Mouse (Mus musculus): Measurements from ENCODE around the gene Trim71. TPM values are rescaled to one million over a fixed set of nuclear protein-coding genes. Genes with fewer than 3 reads are reported as not detected.

Gene Trim71
- total and polyA plus RNA-seq, 3 experiments: not detected

DNA sequence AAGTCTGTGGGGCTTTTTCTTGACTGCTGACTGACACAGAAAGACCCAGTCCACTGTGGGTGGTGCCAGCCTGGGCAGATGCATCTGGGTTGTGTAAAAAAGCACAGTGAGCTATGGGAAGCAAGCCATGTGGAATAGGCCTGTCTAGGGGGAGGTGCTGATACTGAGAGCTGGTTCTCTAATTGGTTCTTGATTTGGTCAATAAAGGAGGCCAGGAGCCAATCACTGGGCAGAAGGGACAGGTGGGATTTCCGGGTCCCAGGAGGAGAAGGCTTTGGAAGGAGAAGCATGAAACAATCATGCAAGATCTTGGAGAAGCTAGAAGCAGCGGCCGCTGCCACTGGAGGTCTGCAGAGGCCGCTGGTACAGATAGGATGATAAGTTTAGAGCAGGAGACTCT, 48.4 kb upstream of the Trim71 start:
- Histone ChIP-seq H3K4me3 (ENCODE audit: control insufficient read depth in 1 of 2, insufficient read depth in 1 of 2, low read depth in 2 of 2, low read length in 2 of 2) (no peak overlapping the region), H3K9me3 (replicated peaks; ENCODE audit: insufficient read depth, low read length) (no peaks in the 10 kb centered on the region), H3K36me3 (ENCODE audit: control insufficient read depth in 1 of 2, insufficient read depth in 2 of 2, low read length in 2 of 2) (peaks cover 0 to 5% of the 10 kb centered on the region in 2 experiments; a peak in 2 of 4 replicates), H3K4me1 (ENCODE audit: control insufficient read depth in 1 of 2, insufficient read depth in 2 of 2, low read length in 2 of 2) (no peaks in the 10 kb centered on the region), H3K79me2 (ENCODE audit: control insufficient read depth, insufficient read depth, low read length, poor library complexity) (no peaks in the 10 kb centered on the region), H3K9ac (ENCODE audit: control insufficient read depth, low read depth, low read length, poor library complexity, severe bottlenecking) (no peak overlapping the region), H3K27me3 (ENCODE audit: control insufficient read depth in 1 of 2, insufficient read depth in 2 of 2, low read length in 2 of 2) (no peaks in the 10 kb centered on the region), H3K27ac (ENCODE audit: control insufficient read depth, low read depth, low read length) (no peak overlapping the region)
- no peak for DNase-seq (ENCODE audit: low read depth, low spot score)
- TF ChIP-seq MYC (IDR thresholded peaks at IDR 0.05; ENCODE audit: low read depth, low read length): no peak
- no peak for TF ChIP-seq NRF1 (IDR thresholded peaks at IDR 0.05; ENCODE audit: insufficient read depth, low read depth, low read length, poor library complexity, severe bottlenecking)
- TF ChIP-seq POLR2AphosphoS2 (IDR thresholded peaks at IDR 0.05; ENCODE audit: low read length): no peak
- no peak for TF ChIP-seq POLR2A (IDR thresholded peaks at IDR 0.05; ENCODE audit: control insufficient read depth in 1 of 2, insufficient read depth in 1 of 2, low read depth in 1 of 2, low read length in 2 of 2, poor library complexity in 1 of 2)
- TF ChIP-seq ELF1 (IDR thresholded peaks at IDR 0.05; ENCODE audit: low read depth, low read length): no peak
- no peak for TF ChIP-seq MAX (IDR thresholded peaks at IDR 0.05; ENCODE audit: low read length)
- TF ChIP-seq HCFC1 (IDR thresholded peaks at IDR 0.05; ENCODE audit: low read depth, low read length): no peak
- TF ChIP-seq MYB (IDR thresholded peaks at IDR 0.05; ENCODE audit: low read depth, low read length): no peak
- TF ChIP-seq USF1 (IDR thresholded peaks at IDR 0.05; ENCODE audit: low read depth, low read length): no peak
- TF ChIP-seq ZC3H11A (IDR thresholded peaks at IDR 0.05; ENCODE audit: low read depth, low read length): no peak
- no peak for TF ChIP-seq POLR2AphosphoS5 (IDR thresholded peaks at IDR 0.05; ENCODE audit: borderline replicate concordance, low read depth, low read length)
- no peak for TF ChIP-seq JUND (IDR thresholded peaks at IDR 0.05; ENCODE audit: low read depth, low read length)
- no peak for TF ChIP-seq CHD1 (IDR thresholded peaks at IDR 0.05; ENCODE audit: low read depth, low read length)
- TF ChIP-seq SIN3A (IDR thresholded peaks at IDR 0.05; ENCODE audit: low read length): no peak
- no peak for TF ChIP-seq TBP (IDR thresholded peaks at IDR 0.05; ENCODE audit: low read depth, low read length)
- TF ChIP-seq GABPA (IDR thresholded peaks at IDR 0.05; ENCODE audit: low read depth, low read length): no peak
- no peak for TF ChIP-seq GATA1 (IDR thresholded peaks at IDR 0.05; ENCODE audit: low read depth, low read length)
- TF ChIP-seq CHD2 (IDR thresholded peaks at IDR 0.05; ENCODE audit: low read length): no peak

DNA sequence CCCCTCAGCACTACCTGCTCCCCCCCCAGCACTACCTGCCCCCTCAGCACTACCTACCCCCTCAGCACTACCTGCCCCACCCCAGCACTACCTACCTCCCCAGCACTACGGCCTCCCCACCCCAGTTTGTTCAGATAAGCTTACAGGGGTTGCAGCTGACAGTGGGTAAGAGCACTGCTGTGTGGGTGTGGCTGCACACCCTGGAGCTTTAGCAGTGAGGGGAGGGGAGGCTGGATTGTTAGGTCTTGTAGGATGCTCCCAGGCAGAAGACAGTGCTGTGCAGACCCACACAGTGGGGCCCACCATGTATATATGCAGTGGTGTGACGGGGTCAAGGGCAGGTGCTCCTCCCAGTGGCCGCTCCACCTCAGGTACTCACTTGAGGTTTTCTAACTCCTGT, 46.1 kb upstream of the Trim71 start:
- TF ChIP-seq E2F4 (IDR thresholded peaks at IDR 0.05; ENCODE audit: borderline replicate concordance, low read depth, low read length) (no peak), TCF12 (IDR thresholded peaks at IDR 0.05; ENCODE audit: low read depth, low read length) (no peak), TBP (IDR thresholded peaks at IDR 0.05; ENCODE audit: low read depth, low read length) (no peak), TAL1 (IDR thresholded peaks at IDR 0.05; ENCODE audit: low read length) (no peak), USF2 (IDR thresholded peaks at IDR 0.05; ENCODE audit: borderline replicate concordance in 1 of 2, insufficient read depth in 1 of 2, low read depth in 1 of 2, low read length in 2 of 2) (no peak), CHD1 (IDR thresholded peaks at IDR 0.05; ENCODE audit: low read depth, low read length) (no peak), MYC (IDR thresholded peaks at IDR 0.05; ENCODE audit: low read depth, low read length) (no peak), CTCF (IDR thresholded peaks at IDR 0.05 in 2 of 3, conservative IDR thresholded peaks at IDR 0.05 in 1 of 3; ENCODE audit: control insufficient read depth in 1 of 3, insufficient read depth in 1 of 3, low read depth in 2 of 3, low read length in 3 of 3, poor library complexity in 1 of 3, severe bottlenecking in 1 of 3) (no peak), CHD2 (IDR thresholded peaks at IDR 0.05; ENCODE audit: low read length) (no peak)
- no peaks in the 10 kb centered on the region for H3K27me3 ChIP-seq (ENCODE audit: control insufficient read depth in 1 of 2, insufficient read depth in 2 of 2, low read length in 2 of 2)
- H3K79me2 ChIP-seq (ENCODE audit: control insufficient read depth, insufficient read depth, low read length, poor library complexity): no peaks in the 10 kb centered on the region
- no peaks in the 10 kb centered on the region for H3K4me1 ChIP-seq (ENCODE audit: control insufficient read depth in 1 of 2, insufficient read depth in 2 of 2, low read length in 2 of 2)
- no peak overlapping the region for H3K9ac ChIP-seq (ENCODE audit: control insufficient read depth, low read depth, low read length, poor library complexity, severe bottlenecking)
- no peak overlapping the region for H3K4me3 ChIP-seq (ENCODE audit: control insufficient read depth in 1 of 2, insufficient read depth in 1 of 2, low read depth in 2 of 2, low read length in 2 of 2)
- peaks cover 0 to 5% of the 10 kb centered on the region in 2 experiments; a peak in 2 of 4 replicates for H3K36me3 ChIP-seq (ENCODE audit: control insufficient read depth in 1 of 2, insufficient read depth in 2 of 2, low read length in 2 of 2)
- no peaks in the 10 kb centered on the region for H3K9me3 ChIP-seq (replicated peaks; ENCODE audit: insufficient read depth, low read length)
- DNase-seq (ENCODE audit: low read depth, low spot score): no peak
- H3K27ac ChIP-seq (ENCODE audit: control insufficient read depth, low read depth, low read length): no peak overlapping the region

Data from MEL (cell line).